Mouse (Mus musculus) spleen, adult 12 weeks (tissue): Measurements from ENCODE around the gene Spock2.
"Not testable (repeated sequence)": the region's sequence is repeated elsewhere in the genome, so short reads cannot be mapped to it uniquely, and the experiment has no call there.

Experiments used
- DNase-seq: peaks from one replicate; pipeline ENCODE4 v3.0.0; 2022; ENCODE audit warnings: low spot score

The Spock2 gene

DNA sequence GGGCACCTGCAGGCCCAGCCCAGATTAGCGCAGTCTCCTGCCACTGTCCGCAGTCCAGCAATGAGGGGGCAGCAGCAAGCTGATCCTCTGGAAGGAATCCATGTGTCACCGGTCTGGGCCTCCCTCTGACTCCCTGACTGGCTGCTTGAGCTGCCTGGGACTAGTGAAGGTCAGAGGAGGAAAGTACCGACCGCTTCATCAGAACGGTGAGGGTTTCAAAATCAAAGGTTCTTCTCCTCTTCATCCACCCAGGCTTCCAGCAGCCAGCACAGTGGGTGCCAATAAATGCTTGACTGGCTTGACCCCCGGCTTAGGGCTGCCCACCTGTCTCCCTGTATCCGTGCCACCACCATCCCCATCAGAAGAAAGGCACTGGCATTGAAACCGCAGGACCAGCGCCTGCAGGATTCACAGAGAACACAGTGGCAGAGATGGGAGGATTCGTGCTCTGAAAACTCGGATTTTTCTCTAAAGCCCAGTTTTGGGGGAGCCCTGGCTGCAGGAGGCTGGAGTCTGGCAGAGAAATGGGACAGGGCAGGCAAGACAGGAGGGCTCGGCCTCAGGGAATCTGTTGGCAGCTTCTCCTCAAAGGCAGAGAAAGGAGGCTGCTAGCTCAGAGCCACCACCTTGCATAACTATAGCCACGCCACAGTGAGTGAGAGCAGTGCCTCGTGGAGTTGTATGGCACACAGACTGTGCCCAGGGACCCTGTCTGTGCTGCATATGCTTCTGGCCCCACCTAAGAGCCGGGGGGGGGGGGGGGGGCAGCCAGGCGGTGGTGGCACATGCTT lies 2.5 kb downstream of the Spock2 start:
- DNase-seq = no peak

GRCm38 (mm10) chr10:60109336-60109735 lies 3.3 kb downstream of the Spock2 start:
- no peak for DNase-seq

- DNase-seq = no peak
These were observed 4.0 kb downstream of the Spock2 start for GRCm38 (mm10) chr10:60109989-60110388.

DNA sequence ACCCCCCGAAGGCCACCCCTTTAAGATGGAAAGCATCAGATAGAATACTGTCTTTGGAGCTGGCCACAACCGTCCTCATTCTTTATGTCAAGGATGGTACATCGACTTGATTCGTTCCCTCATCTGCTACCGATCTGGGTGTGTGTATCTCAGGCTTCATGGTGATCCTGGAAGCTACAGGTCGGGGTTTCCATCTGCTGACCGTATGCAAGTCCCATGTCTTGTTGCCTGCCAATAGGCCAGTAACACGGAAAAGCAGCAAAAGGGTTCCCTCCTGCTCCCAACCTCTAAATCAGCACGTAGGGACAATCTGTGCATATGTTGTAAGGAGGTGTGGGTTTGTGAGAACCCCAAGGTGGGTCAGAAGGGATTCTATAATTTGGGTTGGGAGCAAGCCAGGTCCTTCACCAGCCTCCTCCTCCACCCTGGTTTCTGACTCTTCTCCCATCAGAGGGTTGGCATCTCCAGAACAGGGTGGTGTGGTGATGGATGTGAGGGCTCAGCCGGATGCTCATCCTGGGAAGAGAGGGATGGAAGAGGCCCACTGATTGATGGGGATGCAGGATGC lies 5.0 kb downstream of the Spock2 start:
- no peak for DNase-seq

DNA sequence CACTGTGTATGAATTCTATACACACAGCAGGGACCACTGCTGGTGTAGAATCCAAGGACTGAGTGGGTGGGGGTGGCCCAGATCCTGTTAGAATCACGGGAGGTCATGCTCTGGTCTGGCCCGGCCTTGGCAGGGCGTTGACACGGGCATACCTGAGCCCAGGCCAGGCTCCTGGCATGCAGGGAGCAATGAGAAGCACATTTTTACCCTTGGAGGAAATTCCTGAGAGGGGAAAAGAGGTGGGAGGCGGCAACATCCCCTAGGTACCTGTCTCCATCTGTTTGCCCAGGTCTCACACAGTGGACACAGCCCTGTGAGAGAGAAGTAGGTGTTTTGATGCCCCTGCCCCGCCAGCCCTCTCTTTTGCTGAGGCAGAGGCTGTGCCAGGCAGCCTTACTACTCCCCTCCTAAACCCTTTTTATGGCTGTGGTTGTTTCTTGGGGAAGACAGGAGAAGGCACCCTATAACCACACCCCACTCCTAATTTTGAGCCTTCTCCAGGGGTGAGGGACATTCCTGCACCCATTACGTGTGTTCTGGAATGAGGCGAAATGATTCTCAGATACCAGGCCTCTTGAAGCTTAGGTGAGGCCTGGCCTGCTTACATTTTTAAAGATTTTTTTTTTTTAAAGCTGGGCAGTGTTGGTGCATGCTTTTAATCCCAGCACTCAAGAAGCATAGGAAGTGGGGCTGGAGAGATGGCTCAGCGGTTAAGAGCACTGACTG lies 8.1 kb downstream of the Spock2 start:
- no peak for DNase-seq

- DNase-seq = no peak
These were observed 9.5 kb downstream of the Spock2 start for GRCm38 (mm10) chr10:60115345-60116185.

- no peak for DNase-seq
These were observed 11.0 kb downstream of the Spock2 start for GRCm38 (mm10) chr10:60116997-60117396.

- DNase-seq = no peak
These were observed 12.4 kb downstream of the Spock2 start for GRCm38 (mm10) chr10:60118464-60118863.

GRCm38 (mm10) chr10:60120630-60121029 lies 14.6 kb downstream of the Spock2 start:
- DNase-seq = no peak

DNA sequence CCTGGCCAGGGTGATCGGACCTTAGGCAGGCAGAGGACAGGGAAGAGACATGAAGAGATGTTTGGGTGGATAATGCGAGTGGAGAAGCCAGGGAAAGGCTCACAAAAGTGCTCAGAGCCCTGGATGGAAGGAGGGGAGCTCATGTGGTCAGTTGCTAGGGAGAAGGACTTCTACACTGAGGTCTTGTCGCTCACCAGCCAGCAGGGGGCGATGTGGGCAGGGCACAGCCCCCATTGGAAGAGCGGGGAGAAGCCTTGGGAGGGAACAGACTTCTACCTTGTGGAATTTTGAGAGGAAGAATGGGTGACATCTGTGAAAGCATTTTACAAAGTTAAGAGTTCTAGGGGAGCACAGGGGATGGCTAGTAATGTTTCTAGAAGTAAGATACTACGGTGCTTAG lies 18.1 kb downstream of the Spock2 start:
- DNase-seq = no peak

- DNase-seq = no peak
These were observed 19.7 kb downstream of the Spock2 start for GRCm38 (mm10) chr10:60125529-60126327.

DNA sequence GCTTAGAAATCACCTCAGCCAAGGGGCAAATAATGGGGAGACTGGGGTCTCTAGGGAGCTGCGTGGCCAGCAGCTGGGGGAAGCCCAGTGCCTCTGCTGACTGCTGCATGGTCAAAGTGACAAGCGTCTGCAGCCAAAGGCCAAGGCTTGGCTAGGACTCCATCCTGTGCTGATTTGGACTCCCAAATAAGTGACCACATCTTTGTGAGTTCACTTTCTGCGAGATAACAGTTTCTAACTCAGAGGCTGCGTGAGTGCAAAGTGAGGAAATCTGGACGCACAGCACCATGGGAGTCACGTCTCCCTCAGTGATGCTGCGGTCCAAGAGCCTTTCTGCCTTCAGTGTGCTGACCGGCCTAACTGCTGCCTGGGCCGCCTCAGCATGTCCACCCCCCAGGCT lies 22.3 kb downstream of the Spock2 start:
- no peak for DNase-seq

DNA sequence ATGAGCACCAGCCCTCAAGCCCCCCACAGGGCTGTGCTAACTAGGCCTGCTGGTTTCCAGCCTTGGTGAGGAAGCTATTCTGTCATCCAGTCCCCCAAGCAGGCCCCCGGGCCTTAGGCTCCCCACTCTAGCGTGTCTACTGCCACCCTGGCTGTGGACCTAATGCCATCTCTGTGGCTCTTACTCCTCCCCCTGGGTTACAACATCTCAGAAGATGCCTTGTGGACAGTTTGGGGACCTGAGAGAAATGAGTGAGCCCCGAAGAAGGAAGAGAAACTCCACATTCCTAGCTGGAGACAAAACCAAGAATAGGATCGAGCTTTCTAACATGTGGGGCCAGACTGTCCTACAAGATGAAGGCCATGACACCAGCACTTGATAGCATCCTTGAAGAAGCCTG lies 24.5 kb downstream of the Spock2 start:
- DNase-seq = no peak

DNA sequence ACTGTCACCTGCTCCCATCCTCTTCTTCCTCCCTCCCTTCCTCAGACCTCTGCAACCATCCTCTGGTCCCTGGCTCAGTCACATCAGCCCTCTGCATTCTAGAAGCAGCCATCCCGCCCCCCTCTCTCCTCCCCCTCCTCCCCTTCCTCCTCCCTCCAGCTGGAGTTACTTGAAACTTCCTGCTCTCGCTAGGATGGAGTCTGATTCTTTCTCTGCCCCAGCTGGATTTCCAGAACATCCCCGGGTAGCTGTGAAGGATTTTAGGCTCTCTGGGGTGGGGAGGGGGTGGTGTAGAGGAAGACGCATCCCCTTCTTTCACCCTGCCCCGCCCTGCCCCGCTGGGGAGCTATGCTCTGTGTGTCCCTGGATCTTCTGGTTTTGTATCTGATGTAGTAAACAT lies 27.5 kb downstream of the Spock2 start:
- no peak for DNase-seq

DNA sequence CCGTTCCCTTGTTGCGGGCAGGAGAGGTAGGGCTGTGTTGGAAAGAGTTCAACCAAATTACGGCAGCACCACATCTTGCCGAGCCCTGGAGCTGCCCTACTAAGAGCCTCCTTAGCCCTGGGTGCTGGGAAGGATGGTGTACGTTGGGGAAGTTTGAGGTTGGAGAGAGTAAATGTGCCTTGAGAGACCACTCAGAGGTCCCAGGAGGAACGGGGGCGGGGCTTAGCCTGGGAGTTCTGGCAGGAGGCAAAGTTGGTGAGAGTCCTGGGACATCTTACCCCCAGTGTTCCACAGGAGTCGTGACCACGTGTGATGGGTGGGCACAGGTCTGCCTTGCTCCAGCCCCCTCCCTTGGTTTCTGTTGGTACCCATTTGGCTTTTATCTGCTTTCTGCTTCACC lies 28.2 kb downstream of the Spock2 start:
- DNase-seq = no peak

DNA sequence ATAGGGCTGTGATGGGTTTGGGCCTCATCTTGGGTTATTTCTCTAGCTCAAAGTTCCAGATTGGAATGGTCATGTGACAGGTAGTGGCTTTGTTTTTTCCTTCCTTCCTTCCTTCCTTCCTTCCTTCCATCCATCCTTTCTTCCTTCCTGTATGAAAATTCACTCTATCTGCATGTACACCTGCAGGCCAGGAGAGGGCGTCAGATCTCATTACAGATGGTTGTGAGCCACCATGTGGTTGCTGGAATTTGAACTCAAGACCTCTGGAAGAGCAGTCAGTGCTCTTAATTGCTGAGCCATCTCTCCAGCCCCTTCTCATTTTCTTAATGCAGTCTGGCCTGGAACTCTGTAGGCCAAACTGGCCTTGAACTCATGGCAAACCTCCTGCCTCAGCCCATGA lies 30.0 kb downstream of the Spock2 start:
- DNase-seq = not testable (repeated sequence)

- DNase-seq = no peak
These were observed 30.9 kb downstream of the Spock2 start for GRCm38 (mm10) chr10:60136935-60137334.

- no peak for DNase-seq
These were observed 32.7 kb downstream of the Spock2 start for GRCm38 (mm10) chr10:60138680-60139079.

DNA sequence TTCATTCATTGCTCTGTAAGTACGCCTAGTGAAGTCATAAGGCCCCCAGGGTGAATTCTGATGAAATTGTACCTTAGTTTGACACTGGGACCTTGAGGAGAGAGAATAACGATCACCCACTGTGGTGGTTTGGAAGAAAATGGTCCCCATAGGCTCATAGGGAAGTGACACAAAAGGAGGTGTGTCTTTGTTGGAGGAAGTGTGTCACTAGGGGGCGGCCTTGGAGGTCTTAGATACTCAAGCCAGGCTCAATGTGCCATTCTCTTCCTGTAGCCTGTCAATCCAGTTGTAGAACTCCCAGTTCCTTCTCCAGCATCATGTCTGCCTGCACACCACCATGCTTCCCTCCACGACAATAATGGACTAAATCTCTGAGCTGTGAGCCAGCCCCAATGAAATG lies 34.7 kb downstream of the Spock2 start:
- DNase-seq = no peak

- no peak for DNase-seq
These were observed 35.7 kb downstream of the Spock2 start for GRCm38 (mm10) chr10:60141656-60142160.

DNA sequence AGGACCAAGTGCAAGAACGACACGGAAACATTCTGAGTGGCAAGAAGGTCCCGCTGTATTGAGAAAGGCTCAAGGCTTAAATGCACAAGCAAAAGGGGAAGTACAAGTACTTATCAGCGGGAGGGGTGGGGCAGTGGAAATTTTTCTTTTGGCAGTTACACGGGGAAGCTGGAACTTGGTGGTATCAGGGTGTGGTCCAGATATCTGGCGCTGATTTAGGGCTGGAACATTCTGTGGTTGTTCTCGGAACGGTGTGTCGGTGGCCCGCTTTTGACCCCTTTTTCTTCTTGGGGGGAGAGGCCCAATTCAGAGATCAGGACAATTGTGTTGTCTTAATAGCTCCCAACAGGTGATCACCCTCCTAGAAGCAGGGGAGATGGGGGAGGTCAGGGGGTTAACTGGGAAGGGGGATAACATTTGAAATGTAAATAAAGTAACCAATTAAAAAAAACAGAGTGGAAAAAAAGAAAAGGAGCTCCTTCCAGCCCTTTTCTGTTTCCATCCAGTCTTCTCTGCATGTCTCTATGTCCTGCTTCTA lies 41.6 kb downstream of the Spock2 start:
- DNase-seq = not testable (repeated sequence)
